Mouse (Mus musculus) kidney, embryonic 14.5 days (tissue): ENCODE results near the gene Hnrnpl. TPM values are rescaled to one million over a fixed set of nuclear protein-coding genes. Genes with fewer than 3 reads are reported as not detected.

ENCODE experiments used
- ATAC-seq: fragments of 200-750 bp; cut with Nextera tagmentation; 2 replicates; pipeline ENCODE4 v1.8.0; 2017; ENCODE audit warnings: moderate number of reproducible peaks, mild to moderate bottlenecking, moderate TSS enrichment, moderate library complexity; ENCODE audit not compliant: low FRiP score, low TSS enrichment
- H3K27ac ChIP-seq: fragments of 300-500 bp; sonication (generic); 2 replicates; pipeline ENCODE4 v1.5.1; 2014; ENCODE audit warnings: low read depth, mild to moderate bottlenecking, low read length, moderate library complexity, mixed read lengths
- H3K27me3 ChIP-seq: fragments of 300-500 bp; sonication (generic); 2 replicates; pipeline ENCODE4 v1.6.1; 2014; ENCODE audit warnings: mild to moderate bottlenecking, low read length; ENCODE audit not compliant: control insufficient read depth, insufficient read depth
- H3K36me3 ChIP-seq: fragments of 300-500 bp; sonication (generic); 2 replicates; pipeline ENCODE4 v1.6.1; 2014; ENCODE audit warnings: low read length, mixed read lengths; ENCODE audit not compliant: control insufficient read depth, insufficient read depth
- H3K4me1 ChIP-seq: fragments of 300-500 bp; sonication (generic); 2 replicates; pipeline ENCODE4 v1.6.1; 2014; ENCODE audit warnings: low read length, mixed read lengths; ENCODE audit not compliant: control insufficient read depth, insufficient read depth
- H3K4me2 ChIP-seq: fragments of 300-500 bp; sonication (generic); replicated peaks from 2 replicates; pipeline ENCODE4 v1.6.1; 2014; ENCODE audit warnings: low read depth, mild to moderate bottlenecking, low read length
- H3K4me3 ChIP-seq: fragments of 300-500 bp; sonication (generic); 2 replicates; pipeline ENCODE4 v1.5.1; 2014; ENCODE audit warnings: mild to moderate bottlenecking, low read length
- H3K9ac ChIP-seq: fragments of 300-500 bp; sonication (generic); 2 replicates; pipeline ENCODE4 v1.6.1; 2014; ENCODE audit warnings: low read depth, mild to moderate bottlenecking, low read length, moderate library complexity
- H3K9me3 ChIP-seq: fragments of 300-500 bp; sonication (generic); 2 replicates; pipeline ENCODE4 v1.6.1; 2016; ENCODE audit warnings: low read length; ENCODE audit not compliant: control insufficient read depth
- WGBS: fragments of 180-500 bp; shearing (Covaris S2); extraction: QIAGEN DNeasy Blood & Tissue Kit; methylation state at CpG from one replicate; pipeline ENCODE4 v1.1.7; 2014; 5-methylcytosine and 5-hydroxymethylcytosine counted together
- polyA plus RNA-seq: library from polyadenylated mRNA; unstranded; fragments of >200 nt; fragmentation: Nextera tagmentation; extraction: Ambion mirVana; gene quantifications from 2 replicates; pipeline ENCODE4 v1.2.1, GENCODE M21; 2014

The Hnrnpl gene
- polyA plus RNA-seq, 1 experiment from 2014 or later, result 283 TPM

DNA sequence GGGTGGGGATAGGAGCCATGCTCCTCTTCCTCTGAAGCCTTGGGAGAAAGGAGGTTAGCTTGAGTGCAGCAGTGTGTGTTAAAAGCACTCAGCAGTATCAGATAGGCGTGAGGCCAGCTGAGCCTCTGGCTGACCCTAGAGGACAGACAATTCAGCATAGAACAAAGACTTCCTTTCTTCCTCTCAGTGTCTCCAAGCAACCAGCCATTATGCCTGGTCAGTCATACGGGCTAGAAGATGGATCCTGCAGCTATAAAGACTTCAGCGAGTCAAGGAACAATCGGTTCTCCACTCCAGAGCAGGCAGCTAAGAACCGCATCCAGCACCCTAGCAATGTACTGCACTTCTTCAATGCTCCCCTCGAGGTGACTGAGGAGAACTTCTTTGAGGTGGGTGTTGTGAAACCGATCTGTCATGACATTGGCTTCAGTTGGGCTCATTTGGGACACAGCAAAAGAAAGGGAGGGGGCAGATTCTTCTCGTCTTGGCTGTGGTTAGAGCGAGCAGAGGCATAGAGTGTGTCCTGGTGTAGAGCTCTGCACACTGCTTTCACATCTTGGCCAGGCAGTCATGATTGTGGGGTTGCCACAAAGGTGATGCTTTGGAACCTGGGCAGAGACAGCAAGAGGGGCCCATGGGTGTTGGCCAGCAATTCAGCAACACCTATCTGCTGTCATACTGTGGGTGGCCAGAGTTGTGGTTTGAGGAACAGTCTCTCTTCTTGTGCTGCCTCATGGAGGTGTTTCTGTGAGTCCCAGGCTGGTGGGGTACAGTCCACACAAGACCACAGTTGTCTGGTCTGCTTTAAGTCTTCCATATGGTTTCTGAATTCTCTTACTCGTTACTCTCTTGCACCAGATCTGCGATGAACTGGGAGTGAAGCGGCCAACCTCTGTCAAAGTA lies 12.3 kb downstream of the Hnrnpl start:
- Histone ChIP-seq H3K4me2 (no peak overlapping the region), H3K36me3 (peaks cover 73% of the 10 kb centered on the region), H3K27ac (no peak overlapping the region), H3K4me1 (peaks cover 10% of the 10 kb centered on the region), H3K9ac (no peak overlapping the region), H3K27me3 (no peaks in the 10 kb centered on the region), H3K4me3 (no peak overlapping the region), H3K9me3 (no peaks in the 10 kb centered on the region)
- ATAC-seq, result no peak
- WGBS, result 69% methylated on average over 12 of the region's 12 CpGs

DNA sequence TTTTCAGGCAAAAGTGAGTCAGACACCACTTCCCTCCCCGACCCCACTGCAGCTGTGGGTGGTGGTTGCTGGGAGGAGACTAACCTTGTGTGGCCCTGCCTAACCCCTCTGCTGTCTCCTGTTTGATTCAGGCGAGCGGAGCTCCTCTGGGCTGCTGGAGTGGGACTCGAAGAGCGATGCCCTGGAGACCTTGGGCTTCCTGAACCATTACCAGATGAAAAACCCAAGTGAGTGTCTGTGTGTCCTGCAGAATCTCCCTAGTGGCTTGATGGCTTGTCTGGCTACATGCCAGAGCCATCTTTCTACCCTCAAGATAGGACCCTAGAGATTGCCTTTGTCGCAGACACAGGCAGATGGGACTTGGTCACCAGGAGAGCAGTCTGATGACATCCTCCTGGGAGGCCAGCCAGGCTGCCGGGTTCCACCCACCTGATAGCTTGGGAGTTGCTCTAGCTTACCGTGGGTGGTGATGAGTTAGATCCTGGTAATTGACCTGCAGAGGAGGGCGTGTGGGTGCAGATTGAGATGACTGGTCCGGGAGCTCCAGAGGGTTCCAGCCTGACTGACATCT lies 13.0 kb downstream of the Hnrnpl start:
- Histone ChIP-seq H3K4me2 (no peak overlapping the region), H3K4me3 (no peak overlapping the region), H3K4me1 (peaks cover 7% of the 10 kb centered on the region), H3K27ac (no peak overlapping the region; the same call in 1 of the 2 replicates), H3K9ac (peak overlapping the region; percentile 4; the same call in 1 of the 2 replicates), H3K9me3 (no peaks in the 10 kb centered on the region), H3K27me3 (no peaks in the 10 kb centered on the region), H3K36me3 (peaks cover 66% of the 10 kb centered on the region)
- 68% methylated on average over 10 of the region's 10 CpGs for WGBS
- no peak for ATAC-seq

GRCm38 (mm10) chr7:28822556-28822955 lies 14.2 kb downstream of the Hnrnpl start:
- no peaks in the 10 kb centered on the region for H3K4me1 ChIP-seq
- 69% methylated on average over 1 of the region's 1 CpGs for WGBS
- H3K4me2 ChIP-seq, result no peak overlapping the region
- H3K9me3 ChIP-seq, result no peaks in the 10 kb centered on the region
- no peaks in the 10 kb centered on the region for H3K27me3 ChIP-seq
- peaks cover 54% of the 10 kb centered on the region for H3K36me3 ChIP-seq
- H3K9ac ChIP-seq, result no peak overlapping the region
- ATAC-seq, result no peak
- no peak overlapping the region for H3K27ac ChIP-seq
- no peak overlapping the region for H3K4me3 ChIP-seq

DNA sequence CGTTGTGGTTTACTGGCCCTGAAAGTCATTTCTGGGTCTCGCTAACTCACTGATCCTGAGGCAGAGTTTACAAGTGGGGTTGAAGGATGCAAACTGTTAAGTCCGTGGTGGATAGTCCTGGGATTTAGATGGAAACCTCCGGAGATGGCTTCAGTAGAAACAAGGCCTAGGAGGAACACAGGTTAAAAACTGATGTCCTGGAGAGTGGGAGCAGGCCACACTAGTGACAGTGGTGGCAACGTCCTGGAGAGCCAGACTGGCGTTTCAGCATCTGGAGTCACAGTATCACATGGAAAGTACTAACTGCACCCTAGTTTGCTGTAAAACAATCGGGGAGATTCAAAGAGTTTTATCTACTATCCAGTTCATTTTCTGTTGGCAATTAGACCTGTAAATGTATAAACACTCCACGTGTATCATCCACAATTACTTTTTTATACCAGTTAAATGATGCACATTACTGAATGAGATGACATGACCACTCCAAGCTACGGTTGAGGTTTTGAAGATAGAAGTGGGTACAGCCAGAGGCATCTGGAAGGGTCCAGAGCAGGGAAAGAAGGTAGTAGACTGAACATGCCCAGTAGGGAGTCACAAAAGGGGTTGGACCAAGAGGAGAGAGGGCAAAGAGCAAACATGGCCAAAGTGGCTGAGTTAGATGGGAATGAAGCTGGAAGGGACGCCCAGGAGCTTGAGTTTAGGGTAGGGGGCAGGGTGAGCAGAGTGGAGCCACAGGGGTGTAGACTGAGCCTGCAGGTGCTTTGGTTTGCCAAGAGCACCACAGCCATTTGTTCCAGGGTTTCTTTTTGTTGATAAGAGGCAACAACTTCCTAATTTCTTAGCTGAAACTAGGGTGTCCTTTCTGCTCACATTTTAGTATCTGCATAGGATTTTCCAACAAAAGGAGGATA lies 14.9 kb downstream of the Hnrnpl start:
- ATAC-seq, result no peak
- H3K9ac ChIP-seq, result peak overlapping the region; percentile 28; the same call in 1 of the 2 replicates
- no peaks in the 10 kb centered on the region for H3K4me1 ChIP-seq
- H3K4me3 ChIP-seq, result no peak overlapping the region
- H3K36me3 ChIP-seq, result peaks cover 47% of the 10 kb centered on the region
- H3K27ac ChIP-seq, result peak overlapping the region; percentile 30; the same call in 1 of the 2 replicates
- 59% methylated on average over 10 of the region's 10 CpGs for WGBS
- no peaks in the 10 kb centered on the region for H3K9me3 ChIP-seq
- H3K27me3 ChIP-seq, result no peaks in the 10 kb centered on the region
- H3K4me2 ChIP-seq, result no peak overlapping the region

DNA sequence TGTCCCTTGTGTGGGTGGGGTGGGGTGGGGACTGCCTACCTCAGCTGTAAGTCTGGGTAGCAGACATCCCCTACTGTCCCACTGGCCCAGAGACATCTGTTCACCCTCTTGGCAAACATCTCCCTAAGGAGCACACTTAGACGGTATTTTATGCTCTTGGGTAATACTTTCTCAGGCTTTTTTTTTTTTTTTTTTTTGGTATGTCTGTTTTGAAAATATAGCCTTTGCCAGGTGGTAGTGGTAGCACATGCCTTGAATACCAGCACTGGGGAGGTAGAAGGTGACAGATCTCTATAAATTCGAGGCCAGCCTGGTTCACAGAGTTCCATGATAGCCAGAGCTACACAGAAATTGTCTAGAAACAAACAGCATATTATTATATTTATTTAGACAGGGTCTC lies 15.6 kb downstream of the Hnrnpl start:
- H3K4me3 ChIP-seq, result no peak overlapping the region
- H3K27me3 ChIP-seq, result no peaks in the 10 kb centered on the region
- H3K4me2 ChIP-seq, result no peak overlapping the region
- peak overlapping the region; percentile 28; the same call in 1 of the 2 replicates for H3K9ac ChIP-seq
- WGBS, result 48% methylated on average over 2 of the region's 2 CpGs
- H3K9me3 ChIP-seq, result no peaks in the 10 kb centered on the region
- H3K27ac ChIP-seq, result peak overlapping the region; percentile 87; the same call in 1 of the 2 replicates
- no peaks in the 10 kb centered on the region for H3K4me1 ChIP-seq
- no peak for ATAC-seq
- peaks cover 40% of the 10 kb centered on the region for H3K36me3 ChIP-seq

DNA sequence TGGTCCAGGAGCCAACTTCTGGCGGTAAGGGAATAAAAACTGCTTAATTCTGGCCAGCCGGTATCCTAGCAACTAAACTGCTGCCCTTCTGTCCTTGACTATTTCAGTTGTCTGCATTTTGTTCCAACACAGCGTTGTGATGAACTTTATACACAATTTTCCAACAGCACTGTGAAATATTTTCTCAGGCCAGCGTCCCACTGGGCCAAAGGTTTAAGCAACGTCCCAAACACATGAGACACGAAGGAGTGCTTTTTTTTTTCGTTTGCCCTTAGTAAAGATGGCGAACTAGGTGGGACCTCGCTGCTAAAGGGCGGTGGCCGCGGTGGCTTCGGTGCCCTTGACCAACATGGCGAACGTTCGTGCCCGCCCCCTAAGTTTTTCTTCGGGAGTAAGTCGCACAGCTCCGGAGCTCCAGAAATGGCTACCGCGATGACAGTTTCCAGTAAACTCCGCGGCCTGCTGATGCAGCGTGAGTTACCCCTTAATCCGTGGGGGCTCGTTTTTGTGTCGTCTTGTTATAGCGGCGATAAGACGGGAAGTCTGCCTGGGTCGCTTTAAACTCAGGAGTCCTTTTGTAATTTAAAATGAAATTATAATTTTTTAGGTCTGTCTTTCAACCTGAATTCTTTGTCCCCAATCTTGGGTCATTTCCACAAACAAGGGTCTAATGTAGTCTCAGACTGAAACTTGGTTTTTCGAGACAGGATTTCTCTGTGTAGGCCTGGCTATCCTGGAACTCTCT lies 16.8 kb downstream of the Hnrnpl start, which contains the start of gene Ech1:
Gene Ech1 (plus strand): TSS at position 277 of the 745 bp plus-strand sequence.
- 3% methylated on average over 33 of the region's 33 CpGs for WGBS
- H3K27me3 ChIP-seq, result no peaks in the 10 kb centered on the region
- peak within 1 kb of the TSS; percentile 87 for H3K27ac ChIP-seq
- H3K9ac ChIP-seq, result peak within 1 kb of the TSS; percentile 66
- peaks cover 34% of the 10 kb centered on the region for H3K36me3 ChIP-seq
- H3K4me2 ChIP-seq, result peak within 1 kb of the TSS; percentile 53
- peaks cover 2% of the 10 kb centered on the region; the same call in 1 of the 2 replicates for H3K9me3 ChIP-seq
- H3K4me3 ChIP-seq, result peak within 1 kb of the TSS; percentile 45
- no peaks in the 10 kb centered on the region for H3K4me1 ChIP-seq
- ATAC-seq, result peak; percentile 72

GRCm38 (mm10) chr7:28825686-28826401 lies 17.5 kb downstream of the Hnrnpl start:
- H3K4me3 ChIP-seq, result peak overlapping the region; percentile 45
- no peaks in the 10 kb centered on the region for H3K27me3 ChIP-seq
- H3K9ac ChIP-seq, result peak overlapping the region; percentile 66
- peak overlapping the region; percentile 87 for H3K27ac ChIP-seq
- peaks cover 27% of the 10 kb centered on the region for H3K36me3 ChIP-seq
- H3K4me2 ChIP-seq, result peak overlapping the region; percentile 53
- WGBS, result 68% methylated on average over 11 of the region's 11 CpGs
- peaks cover 2% of the 10 kb centered on the region; the same call in 1 of the 2 replicates for H3K9me3 ChIP-seq
- no peak for ATAC-seq
- no peaks in the 10 kb centered on the region for H3K4me1 ChIP-seq
